Mouse (Mus musculus) liver, adult 2 months (tissue): ENCODE measurements around the gene 1700021F05Rik. TPM values are rescaled to one million over a fixed set of nuclear protein-coding genes. Genes with fewer than 3 reads are reported as not detected.

ENCODE experiments used
- DNase-seq: peaks from one replicate; pipeline ENCODE4 v3.0.0-alpha.2; 2011; ENCODE audit warnings: low read depth, low spot score; ENCODE audit errors: extremely low read depth
- H3K27ac ChIP-seq: fragments of 200-500 bp; replicated peaks from 2 replicates; pipeline ENCODE4 v1.5.1; 2012; ENCODE audit warnings: low read depth, mild to moderate bottlenecking, control low read depth, inconsistent platforms, low read length; ENCODE audit not compliant: insufficient read depth
- H3K27me3 ChIP-seq: fragments of 200-500 bp; 2 replicates; pipeline ENCODE4 v1.6.1; 2012; ENCODE audit warnings: mild to moderate bottlenecking, moderate library complexity, low read length, inconsistent platforms; ENCODE audit not compliant: control insufficient read depth, insufficient read depth
- H3K36me3 ChIP-seq: fragments of 200-500 bp; 2 replicates; pipeline ENCODE4 v1.6.1; 2012; ENCODE audit warnings: low read length, inconsistent platforms; ENCODE audit not compliant: control insufficient read depth, insufficient read depth
- H3K4me1 ChIP-seq: fragments of 200-500 bp; 2 replicates; pipeline ENCODE4 v1.6.1; 2011; ENCODE audit warnings: low read length; ENCODE audit not compliant: control insufficient read depth, insufficient read depth
- H3K4me3 ChIP-seq: fragments of 200-500 bp; 2 replicates; pipeline ENCODE4 v1.5.1; 2011; ENCODE audit warnings: low read depth, mild to moderate bottlenecking, control low read depth, low read length, moderate library complexity; ENCODE audit not compliant: insufficient read depth
- H3K79me2 ChIP-seq: fragments of 200-500 bp; 2 replicates; pipeline ENCODE4 v1.6.1; 2012; ENCODE audit warnings: inconsistent platforms, mild to moderate bottlenecking, low read length, moderate library complexity; ENCODE audit not compliant: control insufficient read depth, insufficient read depth
- H3K9ac ChIP-seq: fragments of 200-500 bp; 2 replicates; pipeline ENCODE4 v1.6.1; 2012; ENCODE audit warnings: low read depth, mild to moderate bottlenecking, control low read depth, inconsistent platforms, low read length
- CTCF ChIP-seq: fragments of 200-500 bp; IDR thresholded peaks from 2 replicates; pipeline ENCODE4 v1.5.1; 2011; ENCODE audit warnings: low read depth, low read length, control low read depth
- POLR2A ChIP-seq: fragments of 200-500 bp; IDR thresholded peaks from 2 replicates; pipeline ENCODE4 v1.6.1; 2011; ENCODE audit warnings: low read length, control low read depth; ENCODE audit not compliant: insufficient read depth; ENCODE audit errors: extremely low read depth
- WGBS: fragments of 180-500 bp; shearing (Covaris S2); methylation state at CpG from one replicate; pipeline ENCODE4 v1.1.7; 2018; 5-methylcytosine and 5-hydroxymethylcytosine counted together
- polyA plus RNA-seq: library from polyadenylated mRNA; depleted of rRNA; stranded (reverse); fragments of >200 nt; gene quantifications from 2 replicates; pipeline ENCODE4 v1.2.3, GENCODE M21; 2012; rRNA removed
- total RNA-seq: library from RNA; depleted of rRNA; stranded (reverse); fragments of >200 nt; gene quantifications from 2 replicates; pipeline ENCODE4 v1.2.3, GENCODE M21; 2014; rRNA removed

The 1700021F05Rik gene
- total and polyA plus RNA-seq, 2 experiments = 6.2 to 21.5 TPM

- TF ChIP-seq CTCF = peak; percentile 50
- no peak for TF ChIP-seq POLR2A
- no peaks in the 10 kb centered on the region for H3K27me3 ChIP-seq
- DNase-seq = no peak
- H3K4me1 ChIP-seq = no peaks in the 10 kb centered on the region
- 34% methylated on average over 4 of the region's 4 CpGs for WGBS
- H3K27ac ChIP-seq = no peak overlapping the region
- H3K4me3 ChIP-seq = no peak overlapping the region
- H3K36me3 ChIP-seq = no peaks in the 10 kb centered on the region
- H3K79me2 ChIP-seq = no peaks in the 10 kb centered on the region; the same call in 1 of the 2 replicates
- H3K9ac ChIP-seq = no peak overlapping the region
Observed at GRCm38 (mm10) chr10:43475376-43475775, 65.4 kb downstream of the 1700021F05Rik start.

Other genes starting within 250 kb of the 1700021F05Rik start
- gene Bend3, start 62.2 kb downstream of the 1700021F05Rik start, total RNA-seq = 1.3 and 1.5 TPM in 2 replicates
- 1.8 and 2.1 TPM in 2 replicates for gene Bend3, start 62.2 kb downstream of the 1700021F05Rik start, polyA plus RNA-seq
- gene Gm9803, start 16.9 kb downstream of the 1700021F05Rik start, total RNA-seq = 4.0 and 9.3 TPM in 2 replicates
- gene Gm9803, start 16.9 kb downstream of the 1700021F05Rik start, polyA plus RNA-seq = 57.1 and 65.8 TPM in 2 replicates
- gene Cd24a, start 37.3 kb upstream of the 1700021F05Rik start, total RNA-seq = 5.7 and 7.4 TPM in 2 replicates
- 1.5 and 1.7 TPM in 2 replicates for gene Cd24a, start 37.3 kb upstream of the 1700021F05Rik start, polyA plus RNA-seq